Mouse (Mus musculus): ENCODE results near the gene Cdadc1.

- TF ChIP-seq CTCF (IDR thresholded peaks at IDR 0.05; ENCODE audit: low read depth, low read length) = no peak
- no peak for TF ChIP-seq POLR2A (IDR thresholded peaks at IDR 0.05; ENCODE audit: insufficient read depth, low read length)
These were observed 26.6 kb upstream of the Cdadc1 start for GRCm38 (mm10) chr14:59624326-59624885.

Data from ES-Bruce4 (cell line).